Mouse (Mus musculus): ENCODE measurements around the gene Klhl6.

DNA sequence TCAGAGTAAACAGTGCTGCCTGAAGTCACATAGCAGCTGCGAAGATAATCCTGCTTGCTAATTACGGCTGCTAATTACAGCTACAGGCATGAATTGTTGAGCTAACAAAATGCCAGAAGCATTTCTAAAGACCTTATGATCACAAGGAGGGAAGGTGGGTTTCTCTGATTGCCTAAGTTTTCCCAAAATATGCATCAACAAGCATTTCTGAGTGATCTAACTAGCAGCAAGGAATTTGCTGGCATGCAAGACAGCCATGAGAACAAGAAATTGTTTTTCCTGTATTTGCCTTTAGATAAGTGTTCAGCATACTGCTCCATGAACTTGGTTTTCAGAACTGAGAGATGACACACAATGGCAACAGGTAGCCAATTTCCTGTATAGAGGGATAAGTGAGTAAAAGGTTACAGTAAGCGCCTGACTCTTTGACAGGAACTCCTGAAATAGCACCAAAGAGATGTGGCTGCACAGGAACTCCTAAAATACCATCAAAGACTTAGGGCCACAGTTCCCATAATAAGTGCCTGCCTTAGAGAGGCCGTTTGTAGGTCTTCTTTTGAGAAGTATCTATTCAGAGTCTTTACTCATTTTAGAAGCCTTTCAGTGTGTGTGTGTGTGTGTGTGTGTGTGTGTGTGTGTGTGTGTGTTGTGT lies 22.3 kb downstream of the Klhl6 start:
- TF ChIP-seq JUND (conservative IDR thresholded peaks at IDR 0.05; ENCODE audit: low read depth, low read length) = no peak
- TF ChIP-seq MYC (IDR thresholded peaks at IDR 0.05; ENCODE audit: low read depth, low read length) = no peak
- TF ChIP-seq SIN3A (IDR thresholded peaks at IDR 0.05; ENCODE audit: low read length) = no peak
- TF ChIP-seq TCF12 (IDR thresholded peaks at IDR 0.05; ENCODE audit: low read depth, low read length) = no peak
- TF ChIP-seq POLR2AphosphoS2 (IDR thresholded peaks at IDR 0.05; ENCODE audit: low read depth, low read length) = no peak
- TF ChIP-seq EP300 (IDR thresholded peaks at IDR 0.05; ENCODE audit: low read length) = no peak
